Mouse (Mus musculus): ENCODE results near the gene Serinc3.

Gene Serinc3

DNA sequence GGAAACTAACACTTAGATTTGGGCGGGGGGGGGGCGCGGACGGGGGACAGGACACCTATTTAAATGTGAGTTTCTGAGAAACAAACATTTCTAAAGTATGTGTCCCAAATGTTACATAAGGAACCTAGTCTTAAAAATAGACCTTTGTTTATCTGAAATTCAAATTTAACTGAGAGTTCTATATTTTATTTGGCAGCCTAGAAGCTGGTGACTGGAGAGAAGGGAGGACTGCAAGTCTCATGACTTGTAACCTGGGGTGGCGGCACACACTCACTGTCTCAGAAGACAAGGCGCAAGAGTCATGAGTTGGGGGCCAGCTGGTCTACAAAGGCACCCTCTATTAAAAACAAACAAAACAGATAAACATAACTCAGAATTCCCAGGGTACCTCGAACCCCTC lies 43.9 kb downstream of the Serinc3 start:
- in situ Hi-C loops (cut with MboI; ENCODE audit: unreplicated experiment in 2 of 2): loop anchor here in 1 of 2 experiments (25.0 kb wide), 1 partner anchor 111 kb away; no protein-coding TSS in a partner anchor

DNA sequence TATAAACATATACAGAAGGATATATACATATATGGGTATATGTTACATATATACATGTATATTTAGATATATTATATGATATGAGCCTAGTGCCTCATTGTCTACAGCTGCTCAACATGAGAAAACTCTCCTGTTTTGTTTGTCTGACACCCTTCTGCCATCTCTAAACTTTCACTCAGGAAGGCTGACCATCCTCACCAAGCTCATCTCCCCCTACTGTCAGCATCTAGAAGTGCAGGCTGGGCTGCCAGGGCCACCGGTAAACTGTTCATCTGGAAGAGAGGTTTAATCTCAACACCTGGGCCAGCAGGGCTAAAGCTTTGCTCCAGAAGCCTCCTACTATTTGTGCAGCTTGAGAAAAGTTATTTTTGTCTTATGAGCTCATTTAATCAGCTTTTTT lies 45.7 kb downstream of the Serinc3 start:
- in situ Hi-C loops (cut with MboI; ENCODE audit: unreplicated experiment in 2 of 2): loop anchor here in 1 of 2 experiments (5.0 kb wide), 1 partner anchor 67 kb away; no protein-coding TSS in a partner anchor

DNA sequence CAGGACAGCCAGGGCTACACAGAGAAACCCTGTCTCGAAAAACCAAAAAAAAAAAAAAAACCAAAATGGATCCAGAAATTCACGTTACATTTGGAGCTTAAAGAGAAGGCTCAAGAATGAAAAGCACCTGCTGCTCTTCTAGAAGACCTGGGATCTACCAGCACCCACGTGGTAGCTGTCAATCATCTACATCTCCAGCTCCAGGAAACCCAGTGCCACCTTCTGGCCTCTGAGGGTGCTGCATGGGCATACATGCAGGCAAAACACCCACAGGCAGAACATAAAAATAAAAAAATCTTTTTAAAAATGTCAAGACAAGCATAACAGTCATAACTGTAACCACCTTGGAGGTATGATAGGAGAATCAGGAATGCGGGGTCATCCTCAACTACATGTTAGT lies 47.3 kb downstream of the Serinc3 start:
- in situ Hi-C loops (cut with MboI; ENCODE audit: unreplicated experiment in 2 of 2): loop anchor here in 1 of 2 experiments (5.0 kb wide), 1 partner anchor 65 kb away; no protein-coding TSS in a partner anchor

DNA sequence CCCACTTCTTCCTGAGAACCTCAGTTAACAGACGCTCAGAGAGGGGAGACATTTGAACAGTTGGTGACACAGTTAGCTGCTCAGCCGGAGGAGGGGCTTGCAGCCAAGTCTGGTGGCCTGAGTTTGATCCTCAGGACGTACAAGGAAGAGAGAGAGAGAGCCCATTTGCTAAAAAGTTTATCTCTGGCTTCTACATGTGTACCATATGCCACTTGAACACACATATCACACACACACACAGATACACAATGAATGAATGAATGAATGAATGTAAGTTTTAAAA lies 48.1 kb downstream of the Serinc3 start:
- in situ Hi-C loops (cut with MboI; ENCODE audit: unreplicated experiment in 2 of 2): loop anchor here in 1 of 2 experiments (5.0 kb wide), 1 partner anchor 65 kb away; no protein-coding TSS in a partner anchor

DNA sequence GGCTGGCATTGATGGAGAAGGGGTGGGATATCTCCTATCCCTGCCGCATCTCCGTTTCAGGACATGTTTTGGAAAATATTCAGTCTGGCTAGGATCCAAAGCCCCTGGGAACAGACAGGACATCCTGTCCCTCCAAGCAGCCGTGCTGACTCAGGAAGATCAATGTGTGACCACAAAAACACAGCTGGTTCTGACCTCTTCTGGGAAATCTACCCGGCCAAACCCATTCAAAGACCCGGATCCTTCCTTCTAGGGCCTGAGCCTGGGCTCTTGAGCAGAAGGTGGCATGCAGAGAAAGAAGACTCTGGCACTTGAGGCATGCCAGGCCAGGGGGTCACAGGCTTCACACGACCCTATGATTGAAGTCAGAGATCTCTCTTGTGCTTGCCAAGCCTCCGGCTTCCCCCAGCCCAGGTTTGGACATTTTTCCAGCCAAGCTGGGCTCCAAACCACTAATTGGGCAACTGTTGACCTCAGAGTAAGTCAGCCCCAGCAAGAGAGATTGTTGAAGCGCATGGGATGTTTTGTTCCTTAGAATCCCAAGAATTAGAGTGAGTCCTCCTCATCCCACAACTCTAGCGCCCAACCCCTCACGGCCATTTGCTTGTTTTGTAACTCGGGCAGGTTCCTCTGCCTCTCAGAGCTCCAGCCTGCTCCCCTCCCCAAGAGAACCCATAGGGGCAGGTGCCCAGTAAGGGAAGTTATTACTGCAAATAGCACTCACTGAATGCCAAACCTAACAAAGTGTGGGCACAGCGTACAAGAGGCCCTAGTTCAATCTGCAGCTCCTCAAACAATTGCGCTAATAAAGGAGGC lies 48.7 kb downstream of the Serinc3 start:
- in situ Hi-C loops (cut with MboI; ENCODE audit: unreplicated experiment in 2 of 2): loop anchor here in 1 of 2 experiments (5.0 kb wide), 1 partner anchor 64 kb away; no protein-coding TSS in a partner anchor

DNA sequence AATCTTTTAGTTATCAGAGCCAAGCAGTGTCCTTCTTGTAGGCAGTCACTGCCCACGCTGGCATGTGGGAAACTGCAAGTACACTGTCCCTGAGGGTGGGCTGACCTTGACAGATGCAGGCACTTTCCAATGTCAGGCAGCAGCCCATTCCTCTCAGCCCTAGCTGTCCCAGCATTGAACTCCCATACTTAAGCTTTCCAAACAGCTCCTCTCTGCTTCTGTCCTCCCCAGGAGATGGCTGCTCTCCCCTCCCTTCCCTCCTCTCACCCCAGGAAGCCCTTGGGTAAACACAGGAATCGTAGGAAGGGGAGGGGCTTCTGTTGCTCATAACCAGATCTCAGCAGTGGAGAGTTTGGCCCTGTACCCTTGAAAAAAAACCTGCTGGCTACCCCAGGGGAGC lies 49.8 kb downstream of the Serinc3 start:
- in situ Hi-C loops (cut with MboI; ENCODE audit: unreplicated experiment in 2 of 2): loop anchor here in 1 of 2 experiments (5.0 kb wide), 1 partner anchor 63 kb away; no protein-coding TSS in a partner anchor

DNA sequence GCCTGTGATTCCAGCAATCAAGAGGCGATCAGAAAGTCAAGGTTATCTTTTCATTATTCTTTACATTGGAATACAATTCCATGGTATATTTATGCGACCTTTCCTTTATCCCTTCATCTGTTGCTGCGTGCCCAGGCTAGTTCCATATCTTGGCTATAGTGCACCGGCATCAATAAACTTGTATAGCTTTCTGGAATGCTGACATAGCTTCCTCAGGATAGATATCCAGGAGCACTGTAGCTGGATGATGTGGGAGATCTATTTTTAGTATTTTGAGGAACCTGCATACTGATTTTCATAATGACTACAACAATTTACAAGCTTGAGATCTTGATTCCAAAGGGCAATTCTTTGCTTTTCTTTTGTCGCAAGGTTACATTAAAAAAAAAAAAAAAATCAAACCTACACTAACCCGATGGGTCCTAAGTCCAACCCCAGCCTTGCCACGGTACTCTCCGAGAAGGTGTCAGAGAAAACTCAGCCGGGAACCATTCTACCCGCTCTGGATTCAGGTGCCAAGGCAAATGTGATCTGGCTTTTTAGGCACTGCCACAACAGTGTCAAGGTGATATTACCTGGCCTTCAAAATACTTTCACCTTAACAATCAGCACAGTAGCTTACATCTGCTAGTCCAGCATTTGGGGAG lies 51.2 kb downstream of the Serinc3 start:
- in situ Hi-C loops (cut with MboI; ENCODE audit: unreplicated experiment in 2 of 2): no loop called here

DNA sequence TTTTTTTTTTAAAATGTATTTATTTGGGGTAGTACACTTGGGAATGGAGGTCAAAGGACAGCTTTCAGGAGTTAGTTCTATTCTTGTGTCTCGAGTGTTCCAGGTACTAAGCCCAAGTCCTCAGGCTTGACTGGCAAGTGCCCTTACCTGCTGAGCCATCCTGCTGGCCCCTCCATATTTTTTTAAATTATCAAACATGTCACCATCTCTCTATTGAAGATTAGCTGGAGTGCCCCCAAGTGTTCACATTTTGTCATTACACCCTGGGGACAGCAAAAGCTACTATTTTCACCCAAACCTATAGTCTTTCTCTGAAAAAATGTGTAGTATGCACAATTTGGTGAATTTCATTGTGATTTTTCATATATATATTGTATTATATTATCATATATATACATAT lies 52.8 kb downstream of the Serinc3 start:
- in situ Hi-C loops (cut with MboI; ENCODE audit: unreplicated experiment in 2 of 2): no loop called here

DNA sequence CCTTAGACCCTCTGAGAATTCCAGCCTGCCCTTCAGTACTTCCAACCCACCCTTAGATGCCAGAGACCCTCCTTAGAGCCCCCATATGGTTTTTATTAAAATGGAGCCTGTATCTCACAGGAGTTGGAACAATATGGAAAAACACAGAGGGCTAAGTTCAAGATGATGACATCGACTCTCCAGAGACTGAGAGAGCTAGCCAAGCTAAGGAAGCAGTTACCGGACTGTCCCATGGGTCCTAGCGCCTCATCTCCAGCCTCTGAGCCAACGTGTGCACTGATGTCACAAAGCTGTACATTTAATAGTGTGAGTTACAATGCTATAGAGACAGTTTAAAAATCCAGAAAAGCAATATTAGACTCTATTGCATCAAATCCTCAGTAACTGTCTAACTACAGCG lies 53.9 kb downstream of the Serinc3 start:
- in situ Hi-C loops (cut with MboI; ENCODE audit: unreplicated experiment in 2 of 2): no loop called here

DNA sequence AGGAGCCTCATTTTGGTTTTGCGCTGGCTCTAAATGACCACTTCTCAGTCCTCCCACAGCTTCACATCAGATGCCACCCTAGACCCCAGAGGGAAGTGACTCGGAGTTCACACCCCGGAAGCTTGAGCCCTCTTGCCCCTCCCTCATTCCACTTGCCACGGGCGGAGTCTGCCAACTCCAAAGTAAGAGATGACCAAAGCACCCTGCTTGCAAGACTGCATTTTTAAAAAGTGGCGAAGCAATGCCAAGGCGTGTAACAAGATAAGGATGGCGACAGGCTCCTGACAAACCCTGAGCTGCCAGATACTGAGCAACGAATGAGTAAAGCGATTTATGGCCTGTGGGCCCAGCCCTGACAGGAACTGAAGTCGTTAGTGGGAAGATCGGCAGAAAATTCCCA lies 54.7 kb downstream of the Serinc3 start:
- in situ Hi-C loops (cut with MboI; ENCODE audit: unreplicated experiment in 2 of 2): no loop called here

DNA sequence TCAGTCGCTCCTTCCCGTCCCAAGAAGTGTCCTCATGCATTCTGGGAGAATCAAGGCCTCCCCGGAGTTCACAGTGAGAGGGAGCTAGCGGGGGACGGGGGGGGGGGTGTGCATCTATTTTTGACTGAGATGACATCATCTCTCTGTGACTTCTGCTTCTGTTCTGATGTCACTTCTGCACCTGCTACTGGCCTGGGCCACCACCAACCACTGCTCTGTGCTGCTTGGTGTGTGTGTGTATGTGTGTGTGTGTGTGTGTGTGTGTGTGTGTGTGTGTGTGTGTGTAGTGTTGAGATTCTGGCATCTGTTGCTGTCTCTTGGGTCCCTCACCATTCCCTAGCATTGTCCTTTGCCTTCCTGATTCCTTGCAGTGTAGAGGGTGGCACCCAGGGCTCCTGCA lies 57.4 kb downstream of the Serinc3 start:
- in situ Hi-C loops (cut with MboI; ENCODE audit: unreplicated experiment in 2 of 2): loop anchor here in 1 of 2 experiments (10.0 kb wide), 1 partner anchor 53 kb away; no protein-coding TSS in a partner anchor

DNA sequence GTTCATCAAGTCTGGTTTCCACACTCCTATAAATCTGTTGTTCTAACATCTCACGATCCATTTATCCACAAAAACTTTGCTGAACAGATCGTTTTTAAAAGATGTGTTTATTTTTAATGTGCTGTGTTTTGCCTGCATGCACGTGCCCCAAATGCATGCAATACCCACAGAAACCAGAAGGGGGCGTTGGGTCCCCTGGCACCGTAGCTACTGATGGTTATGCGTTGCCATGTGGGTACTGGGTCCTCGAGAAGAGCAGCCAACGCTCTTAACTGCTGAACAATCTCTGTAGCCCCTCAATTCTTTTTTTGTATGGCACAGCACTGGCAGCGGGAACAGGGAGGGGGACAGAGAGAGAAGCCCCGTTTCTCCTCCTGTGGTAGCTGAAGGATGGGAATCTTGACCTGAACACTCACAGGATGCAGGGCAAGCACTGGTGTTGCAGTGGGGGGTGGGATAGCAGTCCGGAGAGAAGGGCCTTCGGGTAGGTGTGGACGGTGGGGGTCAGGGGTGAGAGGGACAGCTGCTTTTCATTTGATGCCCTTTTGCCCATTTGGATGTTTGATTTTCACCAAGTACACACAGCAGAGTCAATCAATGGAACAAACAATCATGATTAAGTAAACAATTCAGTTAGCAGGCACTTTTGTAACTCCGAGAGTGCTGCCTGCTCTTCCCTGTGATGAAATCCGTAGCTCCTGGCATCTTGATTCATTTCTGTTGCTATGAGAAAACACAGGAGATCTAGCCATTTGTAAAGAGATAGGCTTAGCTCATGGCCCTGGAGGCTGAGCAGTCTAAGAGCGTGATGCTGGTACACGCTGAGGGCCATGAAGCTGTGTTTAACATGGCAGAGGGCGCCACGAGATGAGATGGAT lies 58.3 kb downstream of the Serinc3 start:
- in situ Hi-C loops (cut with MboI; ENCODE audit: unreplicated experiment in 2 of 2): loop anchor here in 1 of 2 experiments (10.0 kb wide), 1 partner anchor 52 kb away; no protein-coding TSS in a partner anchor

DNA sequence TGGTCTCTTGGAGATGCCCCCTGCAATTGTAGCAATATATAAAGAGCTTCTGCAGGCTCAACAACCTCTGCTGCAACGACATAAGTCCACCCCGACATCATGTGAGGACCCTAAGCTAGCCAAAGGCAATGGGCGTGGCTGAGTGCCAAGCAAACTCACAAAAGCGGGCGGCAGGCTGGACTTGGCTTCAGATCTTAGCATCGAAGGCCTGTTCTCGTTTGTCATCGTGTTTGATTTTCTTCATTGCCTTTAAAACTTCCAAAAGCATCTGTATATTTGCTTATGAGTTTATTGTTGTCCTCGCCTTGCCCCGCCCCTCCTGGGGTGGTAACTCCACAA lies 60.9 kb downstream of the Serinc3 start:
- in situ Hi-C loops (cut with MboI; ENCODE audit: unreplicated experiment in 2 of 2): loop anchor here in 1 of 2 experiments (10.0 kb wide), 1 partner anchor 49 kb away; no protein-coding TSS in a partner anchor

DNA sequence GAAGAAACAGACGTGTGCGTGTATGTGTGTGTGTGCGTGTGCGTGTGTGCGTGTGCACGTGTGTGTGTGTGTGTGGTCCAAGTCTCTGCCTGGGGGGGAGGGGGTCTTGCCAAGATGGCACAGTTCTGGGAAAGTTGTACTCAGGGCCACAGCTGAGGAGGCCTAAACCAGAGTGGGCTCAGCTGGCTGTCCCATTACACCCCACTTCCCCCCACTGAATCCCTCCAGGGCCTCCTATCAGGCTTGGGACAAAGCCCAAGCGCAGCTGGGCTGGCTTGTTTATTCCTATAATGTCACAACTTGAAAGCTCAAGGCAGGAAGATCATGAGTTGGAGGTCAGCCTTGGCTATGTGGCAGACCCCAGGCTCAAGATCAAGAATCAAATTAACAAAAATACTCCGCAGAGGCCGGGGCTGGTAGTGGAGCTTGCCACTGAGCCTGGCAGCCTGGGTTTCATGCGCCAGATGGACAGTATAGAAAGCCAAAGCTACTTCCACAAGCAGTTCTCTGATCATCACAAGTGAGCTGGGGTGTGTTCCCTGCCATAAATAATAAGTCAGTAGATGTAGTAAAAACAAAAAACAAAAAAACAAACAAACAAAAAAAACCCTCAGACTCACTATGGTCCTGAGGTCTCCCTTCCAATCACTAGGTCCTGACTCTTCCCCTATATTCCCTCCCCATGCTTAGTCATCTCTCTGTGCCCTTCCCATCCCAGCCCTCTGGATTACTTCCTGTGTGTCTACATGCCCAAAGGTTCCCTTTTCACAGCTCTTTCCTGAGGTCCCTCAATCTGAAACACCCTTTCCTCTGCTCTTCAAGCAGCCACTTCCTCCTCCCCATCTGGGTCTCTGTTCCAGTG lies 61.5 kb downstream of the Serinc3 start:
- in situ Hi-C loops (cut with MboI; ENCODE audit: unreplicated experiment in 2 of 2): loop anchor here in 1 of 2 experiments (10.0 kb wide), 1 partner anchor 49 kb away; no protein-coding TSS in a partner anchor

DNA sequence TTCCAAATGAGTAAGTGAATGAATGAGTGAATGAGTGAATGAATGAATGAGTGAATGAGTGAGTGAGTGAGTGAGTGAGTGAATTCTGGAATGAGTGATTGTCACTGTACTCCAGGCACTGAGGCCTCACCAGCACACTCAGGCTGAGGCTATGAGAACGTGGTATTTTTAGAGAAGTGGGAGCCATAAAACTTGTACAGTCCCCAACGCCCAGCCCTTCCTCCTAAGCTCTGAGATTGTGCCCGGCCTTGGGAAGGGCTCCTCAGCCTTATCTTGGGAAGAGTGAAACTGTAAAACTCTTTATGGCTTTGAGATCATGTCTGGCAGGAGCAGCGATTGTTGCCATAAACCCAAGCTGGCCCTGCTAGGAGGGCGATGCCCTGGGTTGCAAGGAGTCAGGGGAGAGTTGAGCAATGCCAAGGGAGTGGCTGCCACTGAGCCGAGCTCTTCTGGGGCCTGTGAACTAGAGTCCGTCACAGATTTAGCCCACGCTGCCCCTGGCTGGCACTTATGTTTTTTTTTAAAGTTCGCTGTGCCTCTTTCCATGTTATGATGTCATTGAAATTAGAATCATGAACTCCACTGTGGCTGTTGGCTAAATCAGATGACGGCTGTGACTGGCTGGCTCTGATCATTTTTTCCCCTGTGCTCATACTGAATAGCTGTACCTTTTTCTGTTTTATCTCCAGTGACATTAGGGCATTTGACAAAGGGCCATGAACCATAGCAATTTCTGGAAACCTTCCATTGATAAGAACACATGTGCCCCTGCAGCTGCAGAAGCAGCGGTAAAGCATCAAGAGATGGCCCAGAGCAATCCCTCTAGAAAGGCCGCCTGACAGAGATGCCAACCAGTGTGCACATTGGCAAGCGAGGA lies 64.6 kb downstream of the Serinc3 start:
- in situ Hi-C loops (cut with MboI; ENCODE audit: unreplicated experiment in 2 of 2): loop anchor here in 1 of 2 experiments (10.0 kb wide), 1 partner anchor 46 kb away; no protein-coding TSS in a partner anchor

DNA sequence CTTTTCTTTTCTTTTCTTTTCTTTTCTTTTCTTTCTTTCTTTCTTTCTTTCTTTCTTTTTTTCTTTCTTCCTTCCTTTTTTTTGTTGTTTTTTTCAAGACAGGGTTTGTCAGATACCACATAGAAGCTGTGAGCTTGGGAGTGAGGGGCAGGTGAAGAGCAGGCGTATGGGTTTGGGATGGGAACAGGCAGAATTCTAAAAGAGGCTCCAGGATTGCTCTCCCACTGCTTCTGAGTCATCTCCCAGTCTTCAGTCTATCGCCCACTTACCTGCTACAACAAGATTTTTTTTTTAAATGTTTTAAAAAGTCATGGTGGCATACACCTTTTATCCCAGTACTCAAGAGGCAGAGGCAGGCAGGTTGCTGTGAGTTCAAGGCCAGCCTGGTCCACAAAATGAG lies 66.9 kb downstream of the Serinc3 start:
- in situ Hi-C loops (cut with MboI; ENCODE audit: unreplicated experiment in 2 of 2): no loop called here

DNA sequence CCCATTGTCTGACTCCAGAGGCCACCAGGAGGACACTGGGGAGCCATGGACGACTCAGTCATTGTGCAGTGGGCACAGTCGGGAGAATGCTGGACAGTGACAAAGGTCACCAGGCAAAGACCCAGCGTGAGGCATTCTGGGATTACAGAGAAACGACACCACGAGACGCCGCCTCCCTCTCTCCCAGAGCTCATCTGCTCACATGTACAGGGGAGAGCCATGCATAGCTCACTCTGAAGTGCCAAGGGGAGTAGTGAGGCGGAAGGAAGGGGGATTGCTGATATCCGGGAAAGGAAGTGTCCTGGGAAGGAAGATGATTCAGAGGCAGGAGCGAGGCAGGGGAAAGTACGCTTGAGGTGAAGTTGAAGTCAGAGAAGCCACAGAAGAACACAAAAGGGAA lies 69.7 kb downstream of the Serinc3 start:
- in situ Hi-C loops (cut with MboI; ENCODE audit: unreplicated experiment in 2 of 2): no loop called here

DNA sequence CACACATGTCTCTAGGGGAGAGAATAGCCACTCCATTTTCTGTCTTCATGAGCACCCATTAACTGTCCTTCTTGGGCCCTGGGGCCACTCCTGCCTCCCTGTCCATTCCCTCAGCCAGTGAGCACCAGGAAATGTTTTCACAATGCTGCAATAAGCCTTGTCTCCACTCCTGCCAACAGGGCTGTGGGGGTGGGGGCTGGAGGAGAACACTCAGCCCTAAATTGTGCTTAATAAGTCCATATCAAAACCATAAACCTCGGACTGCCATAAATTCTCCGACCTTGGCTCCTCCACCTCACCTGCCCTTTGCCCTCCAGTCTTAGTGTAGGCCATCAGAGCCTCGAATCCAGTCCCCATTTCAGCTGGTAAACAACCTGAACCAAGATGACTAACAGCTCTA lies 70.6 kb downstream of the Serinc3 start:
- in situ Hi-C loops (cut with MboI; ENCODE audit: unreplicated experiment in 2 of 2): no loop called here
